Mouse (Mus musculus): ENCODE data around the gene Eef1b2. TPM values are rescaled to one million over a fixed set of nuclear protein-coding genes. Genes with fewer than 3 reads are reported as not detected.

The Eef1b2 gene
- 427 and 438 TPM in 2 replicates for polyA plus RNA-seq (2015; fragmentation: Nextera tagmentation; extraction: Ambion mirVana)

DNA sequence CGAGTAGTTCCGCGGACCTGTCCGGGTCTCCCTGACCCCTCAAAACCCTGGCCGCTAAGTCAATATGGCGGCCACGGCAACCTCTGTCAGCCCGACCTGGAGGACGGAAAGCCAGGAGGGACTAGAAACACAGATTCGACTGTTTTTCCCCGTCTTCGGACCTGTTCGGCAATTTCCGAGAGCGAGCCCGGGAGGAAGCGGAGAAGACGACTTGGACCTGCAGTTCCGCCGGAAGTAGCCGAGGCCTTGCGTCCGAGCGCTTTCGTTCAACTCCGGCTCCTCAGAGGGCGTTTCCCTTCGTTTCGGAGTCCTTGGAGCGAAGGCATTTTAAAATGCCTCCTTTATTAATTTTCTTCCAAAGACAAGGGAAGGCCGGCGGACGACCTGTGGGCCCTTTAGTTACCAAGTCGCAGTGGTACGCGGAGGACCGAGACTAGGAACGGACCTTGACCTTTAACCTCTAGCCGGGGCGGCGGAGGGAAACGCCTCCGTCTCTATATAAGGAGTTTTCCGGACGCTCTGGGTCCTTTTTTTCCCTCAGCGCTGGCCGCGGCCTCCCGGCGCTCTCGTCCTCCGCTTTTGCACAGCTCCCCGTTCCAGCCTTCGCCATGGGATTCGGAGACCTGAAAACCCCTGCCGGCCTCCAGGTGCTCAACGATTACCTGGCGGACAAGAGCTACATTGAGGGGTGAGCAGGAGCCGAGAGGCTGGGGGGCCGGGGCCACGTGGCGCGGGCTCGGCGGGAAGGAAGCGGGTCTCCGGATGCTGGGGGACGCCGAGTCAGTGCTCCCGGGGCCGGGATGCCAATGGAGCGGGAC, at the start of gene Eef1b2, which contains the start of gene Ndufs1:
Eef1b2 (plus strand) TSS at position 222 of the 818 bp plus-strand sequence.
Ndufs1 (minus strand) TSS at position 230 of the 818 bp plus-strand sequence.
- peak within 1 kb of the TSS; percentile 99 for H3K4me3 ChIP-seq (ENCODE audit: low read depth, low read length)
- peak within 1 kb of the TSS; percentile 93 for H3K27ac ChIP-seq (replicated peaks)
- peaks cover 7% of the 10 kb centered on the region; the same call in 1 of the 2 replicates for H3K4me1 ChIP-seq (replicated peaks; ENCODE audit: control insufficient read depth, insufficient read depth)
- H3K9ac ChIP-seq (ENCODE audit: low read length) = peak within 1 kb of the TSS; percentile 96
- no peaks in the 10 kb centered on the region for H3K9me3 ChIP-seq (ENCODE audit: control insufficient read depth, low read length)
- peak within 1 kb of the TSS; percentile 73 for H3K4me2 ChIP-seq (replicated peaks; ENCODE audit: low read depth)
- WGBS = under 1% methylated on average over 71 of the region's 72 CpGs
- no peaks in the 10 kb centered on the region for H3K27me3 ChIP-seq (ENCODE audit: control insufficient read depth, insufficient read depth, low read length)
- DNase-seq (ENCODE audit: low spot score) = peak; percentile 97
- ATAC-seq (ENCODE audit: low FRiP score, low TSS enrichment) = peak; percentile 94
- TF ChIP-seq CTCF (IDR thresholded peaks at IDR 0.05; ENCODE audit: low read depth) = no peak
- TF ChIP-seq EP300 (optimal IDR thresholded peaks at IDR 0.05) = peak; percentile 94
- H3K36me3 ChIP-seq (ENCODE audit: control insufficient read depth, insufficient read depth, low read length) = peaks cover 2% of the 10 kb centered on the region; the same call in 1 of the 2 replicates

DNA sequence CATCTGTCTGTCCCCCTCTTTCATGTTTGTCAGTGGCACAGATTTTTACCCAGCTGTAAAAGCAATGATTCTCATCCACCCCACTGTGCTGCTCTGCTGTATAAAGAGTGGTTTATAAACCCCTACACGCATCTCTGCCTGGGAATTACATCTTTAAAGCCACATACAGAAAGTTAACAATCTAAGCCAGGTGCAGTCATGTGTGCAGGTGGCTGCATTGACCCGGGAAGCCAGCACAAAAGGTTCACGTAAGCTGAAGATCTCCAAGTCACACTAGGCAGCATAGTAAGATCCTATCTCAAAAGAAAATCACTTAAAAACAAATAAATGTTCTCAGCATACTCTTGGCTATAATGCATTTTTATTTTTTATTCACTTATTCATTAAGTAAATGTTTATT, 47.4 kb upstream of the Eef1b2 start:
- 37% methylated on average over 3 of the region's 3 CpGs for WGBS
- Histone ChIP-seq H3K4me1 (replicated peaks; ENCODE audit: control insufficient read depth, insufficient read depth) (peaks cover 3% of the 10 kb centered on the region; the same call in 1 of the 2 replicates), H3K27ac (replicated peaks) (peak overlapping the region; percentile 30; the same call in 1 of the 2 replicates), H3K9me3 (ENCODE audit: control insufficient read depth, low read length) (0 out of 2 replicates have a peak, but pooled peaks cover 3% of the 10 kb centered on the region), H3K36me3 (ENCODE audit: control insufficient read depth, insufficient read depth, low read length) (no peaks in the 10 kb centered on the region), H3K4me2 (replicated peaks; ENCODE audit: low read depth) (no peak overlapping the region), H3K9ac (ENCODE audit: low read length) (no peak overlapping the region), H3K27me3 (ENCODE audit: control insufficient read depth, insufficient read depth, low read length) (no peaks in the 10 kb centered on the region), H3K4me3 (ENCODE audit: low read depth, low read length) (no peak overlapping the region)
- no peak for TF ChIP-seq CTCF (IDR thresholded peaks at IDR 0.05; ENCODE audit: low read depth)
- TF ChIP-seq EP300 (optimal IDR thresholded peaks at IDR 0.05) = no peak
- DNase-seq (ENCODE audit: low spot score) (no peak), ATAC-seq (ENCODE audit: low FRiP score, low TSS enrichment) (peak; percentile 44; the same call in 1 of the 2 replicates)

DNA sequence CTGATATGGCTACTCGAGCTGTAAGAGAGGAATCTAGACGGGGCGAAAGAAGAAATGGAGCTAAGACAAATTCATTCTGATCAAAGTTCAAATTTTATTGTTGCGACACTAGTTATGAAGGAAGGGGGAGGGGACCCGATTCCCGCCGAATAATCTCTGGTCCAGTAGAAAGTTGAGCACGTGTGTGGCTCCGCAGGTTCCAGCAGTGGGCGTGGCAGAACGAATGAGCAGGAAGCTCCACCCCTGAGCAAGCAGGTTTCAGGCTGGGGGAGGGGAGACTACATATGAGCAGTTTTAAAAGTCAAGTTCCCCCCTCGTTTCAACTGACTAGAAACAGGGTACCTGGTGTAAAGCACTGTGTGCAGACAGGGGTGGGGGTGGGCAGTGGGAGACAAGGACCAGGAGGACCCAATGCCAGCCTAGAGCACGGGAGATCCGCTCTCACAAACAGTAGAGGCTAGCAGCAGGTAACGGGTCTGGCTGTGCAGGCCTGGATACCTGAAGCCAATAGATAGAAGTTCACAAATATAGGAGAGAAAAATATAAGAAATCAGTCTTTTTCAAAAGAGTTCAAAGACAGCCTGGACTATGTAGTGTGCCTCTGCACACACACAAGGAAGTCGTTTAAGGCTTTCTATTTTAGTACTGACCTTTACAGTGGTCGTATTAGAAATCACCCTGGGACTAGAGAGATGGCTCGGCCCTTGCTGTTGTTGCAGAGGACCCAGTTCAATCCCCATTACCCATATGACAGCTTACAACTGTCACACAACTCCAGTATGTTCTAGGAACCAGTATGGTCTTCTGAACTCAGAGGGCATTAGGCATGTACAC, 46.6 kb upstream of the Eef1b2 start:
- Histone ChIP-seq H3K27ac (replicated peaks) (peak overlapping the region; percentile 69; the same call in 1 of the 2 replicates), H3K4me3 (ENCODE audit: low read depth, low read length) (no peak overlapping the region), H3K36me3 (ENCODE audit: control insufficient read depth, insufficient read depth, low read length) (no peaks in the 10 kb centered on the region), H3K9me3 (ENCODE audit: control insufficient read depth, low read length) (0 out of 2 replicates have a peak, but pooled peaks cover 3% of the 10 kb centered on the region), H3K27me3 (ENCODE audit: control insufficient read depth, insufficient read depth, low read length) (no peaks in the 10 kb centered on the region), H3K4me1 (replicated peaks; ENCODE audit: control insufficient read depth, insufficient read depth) (peaks cover 3% of the 10 kb centered on the region; the same call in 1 of the 2 replicates), H3K4me2 (replicated peaks; ENCODE audit: low read depth) (peak overlapping the region; percentile 45), H3K9ac (ENCODE audit: low read length) (no peak overlapping the region)
- DNase-seq (ENCODE audit: low spot score) (peak; percentile 46), ATAC-seq (ENCODE audit: low FRiP score, low TSS enrichment) (peak; percentile 48)
- 12% methylated on average over 18 of the region's 18 CpGs for WGBS
- TF ChIP-seq CTCF (IDR thresholded peaks at IDR 0.05; ENCODE audit: low read depth) = no peak
- TF ChIP-seq EP300 (optimal IDR thresholded peaks at IDR 0.05) = no peak

DNA sequence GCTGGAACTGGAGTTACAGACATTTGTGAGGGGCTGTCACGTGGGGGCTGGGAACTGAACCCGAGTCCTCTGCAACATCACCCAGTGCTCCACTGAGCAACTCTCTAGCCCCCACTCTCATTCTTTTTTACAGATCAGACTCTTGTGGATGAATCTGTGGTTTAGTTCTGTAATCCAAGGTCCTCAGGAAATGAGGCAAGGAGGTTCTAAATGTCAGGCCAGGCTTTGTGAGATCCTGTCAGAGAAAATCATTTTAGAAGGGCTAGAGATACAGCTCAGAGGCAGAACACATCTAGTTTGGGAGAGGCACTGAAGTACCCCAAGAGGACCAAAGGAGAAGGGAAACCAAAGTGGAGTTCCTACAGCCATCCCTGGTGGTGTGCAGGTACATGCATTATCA, 45.7 kb upstream of the Eef1b2 start:
- no peak for DNase-seq (ENCODE audit: low spot score)

DNA sequence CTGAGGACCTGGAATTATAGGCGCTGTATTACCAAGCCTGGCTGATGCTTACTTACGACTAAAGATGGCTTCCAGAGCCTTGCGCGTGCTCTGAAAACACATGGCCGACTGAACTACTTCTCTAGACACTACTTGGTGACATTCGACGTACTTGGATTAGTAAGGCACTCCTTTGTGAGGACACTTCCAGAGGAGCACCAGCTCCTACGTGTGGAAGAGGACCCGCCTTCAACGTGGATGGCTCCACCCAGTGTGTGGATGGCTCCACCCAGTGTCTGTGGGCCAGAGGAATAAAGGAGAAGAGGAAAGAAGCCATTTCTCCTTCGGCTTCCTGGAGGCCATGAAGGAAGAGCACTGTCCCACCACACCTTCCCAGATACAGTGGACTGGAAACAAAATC, 44.9 kb upstream of the Eef1b2 start:
- no peaks in the 10 kb centered on the region for H3K36me3 ChIP-seq (ENCODE audit: control insufficient read depth, insufficient read depth, low read length)
- DNase-seq (ENCODE audit: low spot score) (no peak), ATAC-seq (ENCODE audit: low FRiP score, low TSS enrichment) (no peak)
- H3K27ac ChIP-seq (replicated peaks) = no peak overlapping the region
- no peak overlapping the region for H3K9ac ChIP-seq (ENCODE audit: low read length)
- 0 out of 2 replicates have a peak, but pooled peaks cover 3% of the 10 kb centered on the region for H3K9me3 ChIP-seq (ENCODE audit: control insufficient read depth, low read length)
- H3K4me1 ChIP-seq (replicated peaks; ENCODE audit: control insufficient read depth, insufficient read depth) = peaks cover 3% of the 10 kb centered on the region; the same call in 1 of the 2 replicates
- H3K4me3 ChIP-seq (ENCODE audit: low read depth, low read length) = no peak overlapping the region
- TF ChIP-seq CTCF (IDR thresholded peaks at IDR 0.05; ENCODE audit: low read depth) (no peak), EP300 (optimal IDR thresholded peaks at IDR 0.05) (no peak)
- 86% methylated on average over 11 of the region's 11 CpGs for WGBS
- H3K4me2 ChIP-seq (replicated peaks; ENCODE audit: low read depth) = no peak overlapping the region
- no peaks in the 10 kb centered on the region for H3K27me3 ChIP-seq (ENCODE audit: control insufficient read depth, insufficient read depth, low read length)

More for the DNA sequence above, 45.7 kb upstream of the Eef1b2 start:
- WGBS = 89% methylated on average over 2 of the region's 2 CpGs
- Histone ChIP-seq H3K36me3 (ENCODE audit: control insufficient read depth, insufficient read depth, low read length) (no peaks in the 10 kb centered on the region), H3K9ac (ENCODE audit: low read length) (no peak overlapping the region), H3K4me1 (replicated peaks; ENCODE audit: control insufficient read depth, insufficient read depth) (peaks cover 3% of the 10 kb centered on the region; the same call in 1 of the 2 replicates), H3K4me3 (ENCODE audit: low read depth, low read length) (no peak overlapping the region), H3K27me3 (ENCODE audit: control insufficient read depth, insufficient read depth, low read length) (no peaks in the 10 kb centered on the region), H3K4me2 (replicated peaks; ENCODE audit: low read depth) (no peak overlapping the region), H3K9me3 (ENCODE audit: control insufficient read depth, low read length) (0 out of 2 replicates have a peak, but pooled peaks cover 3% of the 10 kb centered on the region), H3K27ac (replicated peaks) (no peak overlapping the region)
- TF ChIP-seq EP300 (optimal IDR thresholded peaks at IDR 0.05) = no peak
- TF ChIP-seq CTCF (IDR thresholded peaks at IDR 0.05; ENCODE audit: low read depth) = no peak
- no peak for ATAC-seq (ENCODE audit: low FRiP score, low TSS enrichment)

Data from stomach, postnatal 0 days (tissue).